Mouse (Mus musculus) layer of hippocampus, postnatal 14 days (tissue): Measurements from ENCODE around the gene Slc36a4. TPM values are rescaled to one million over a fixed set of nuclear protein-coding genes. Genes with fewer than 3 reads are reported as not detected.

Experiments used
- total RNA-seq, 2 experiments: library from RNA; stranded (reverse); gene quantifications; 2 replicates each; pipeline ENCODE4 v1.2.3; 2021

Gene Slc36a4
- total RNA-seq, 2 experiments from 2014 or later, result 49.0 to 55.1 TPM

Other genes with a start within 250 kb of the Slc36a4 start
- gene Smco4, start 216.3 kb upstream of the Slc36a4 start, total RNA-seq, result 1 to 10 TPM; 7.1 to 7.3 TPM
- 1 to 10 TPM in 1 of 2 experiments, under 1 TPM in 1; 0.62 to 1.1 TPM for gene Deup1, start 81.8 kb upstream of the Slc36a4 start, total RNA-seq
- gene Mtnr1b, start 164.8 kb downstream of the Slc36a4 start, total RNA-seq, result not detected